19 mouse cellular contexts compared by ENCODE assay signal in genomic region chr17:5277137-5277871, GRCm38 (mm10).
DNase-seq lines count a peak whose midpoint lies in the region; ATAC-seq lines count a peak whose summit lies in the region.
"Had no signal": no experiment of that assay in that cellular context is flagged by ENCODE, and none has a peak within 500 bp of the region (broad histone marks: within the 10 kb centered on the region; RNA-seq: fewer than 3 reads in every experiment).

No protein-coding gene starts in this region.

- ATAC-seq in frontal cortex, adult (ENCODE audit: low TSS enrichment), result peak; percentile 77
- ATAC-seq: inflammation-experienced regulatory T-cells, adult 6 months had no signal

- DNase-seq in frontal cortex, postnatal 10 days (ENCODE audit: low spot score in 2 of 2), result no peak
- peak; percentile 57 to 66 for DNase-seq in left cerebral cortex, postnatal 14 days (ENCODE audit: low spot score in 2 of 2)
- DNase-seq in left cerebral cortex, postnatal 4 days, result no peak
- peak; percentile 44 to 76 for DNase-seq in right cerebral cortex, postnatal 36 days (ENCODE audit: low spot score in 2 of 2)
- no peak for DNase-seq in right cerebral cortex, postnatal 25 days
- DNase-seq in left cerebral cortex, postnatal 36 days (ENCODE audit: low spot score in 2 of 2), result peak; percentile 35 to 61
- DNase-seq in lung, postnatal 14 days, result no peak
- DNase-seq: adrenal gland, adult 8-10 months; cerebellum, adult 18-20 months; cerebellum, postnatal 25 days; embryo, embryonic 11 days; gastrocnemius, postnatal 10 days; heart, postnatal 4 days; kidney, adult 18-20 months; liver, embryonic 13.5 days; lung, adult 2 months; thymus, postnatal 14 days had no signal

- intact Hi-C loops in left cerebral cortex, postnatal 14 days (cut with DNase I), result no loop called here
- intact Hi-C loops in left cerebral cortex, postnatal 4 days (cut with DNase I), result no loop called here
- intact Hi-C loops in left cerebral cortex, postnatal 36 days (cut with DNase I), result no loop called here

Comparison
In these comparisons a context has a peak if more than half of its experiments do, and no peak if none do; other contexts are left out.
1. DNase-seq: peak in left cerebral cortex, postnatal 14 days (2 of 2), right cerebral cortex, postnatal 36 days (2 of 2) and left cerebral cortex, postnatal 36 days (2 of 2); none in frontal cortex, postnatal 10 days (0 of 2), left cerebral cortex, postnatal 4 days (single experiment), right cerebral cortex, postnatal 25 days (single experiment) and lung, postnatal 14 days (single experiment).